Mouse (Mus musculus) thymus, adult 2 months (tissue): ENCODE measurements around the gene Clec3a.

ENCODE experiments used
- CTCF ChIP-seq: fragments of 200-500 bp; IDR thresholded peaks from 2 replicates; pipeline ENCODE4 v1.5.1; 2012; ENCODE audit warnings: mild to moderate bottlenecking, control low read depth, low read length, moderate library complexity, borderline replicate concordance; ENCODE audit not compliant: control insufficient read depth, poor library complexity, insufficient read depth; ENCODE audit errors: extremely low read depth
- POLR2A ChIP-seq: fragments of 200-500 bp; IDR thresholded peaks from 2 replicates; pipeline ENCODE4 v1.6.1; 2012; ENCODE audit warnings: mild to moderate bottlenecking, low read length, control low read depth, moderate library complexity; ENCODE audit not compliant: control insufficient read depth, poor library complexity, insufficient read depth; ENCODE audit errors: extremely low read depth

DNA sequence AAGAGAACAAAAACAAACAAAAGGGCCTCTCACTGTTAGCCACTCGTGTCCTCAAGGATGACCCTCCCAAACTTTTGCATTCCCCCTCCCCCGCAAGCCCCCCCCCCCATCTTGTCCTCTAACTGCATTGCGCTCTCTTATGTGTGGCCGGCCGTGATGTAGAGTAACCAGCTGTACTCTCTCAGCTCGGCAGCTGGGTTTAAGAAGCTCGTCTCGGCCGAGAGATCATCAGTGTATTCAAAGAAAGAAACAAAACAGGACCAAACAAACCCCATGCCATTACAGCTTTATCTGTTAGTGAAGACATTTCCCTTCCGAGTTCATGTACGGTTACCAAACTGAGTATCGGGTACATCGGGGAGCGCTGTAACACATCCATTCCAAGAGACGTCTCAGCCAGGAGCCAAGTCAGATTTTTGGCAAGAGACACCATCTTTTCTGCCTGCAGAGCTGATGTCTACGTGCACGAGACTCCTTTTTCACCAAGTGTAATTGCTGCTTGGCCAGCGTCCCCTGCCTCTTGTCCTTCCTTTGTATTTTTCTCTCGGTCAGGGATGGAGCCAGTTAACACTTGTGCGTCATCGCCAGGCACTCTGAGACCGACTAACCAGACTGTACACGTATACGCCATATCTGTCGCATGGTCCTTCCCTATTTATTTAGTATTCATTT lies 40.4 kb downstream of the Clec3a start:
- TF ChIP-seq CTCF (no peak), POLR2A (no peak)
